23 mouse cellular contexts compared by ENCODE assay signal in the genomic region with DNA sequence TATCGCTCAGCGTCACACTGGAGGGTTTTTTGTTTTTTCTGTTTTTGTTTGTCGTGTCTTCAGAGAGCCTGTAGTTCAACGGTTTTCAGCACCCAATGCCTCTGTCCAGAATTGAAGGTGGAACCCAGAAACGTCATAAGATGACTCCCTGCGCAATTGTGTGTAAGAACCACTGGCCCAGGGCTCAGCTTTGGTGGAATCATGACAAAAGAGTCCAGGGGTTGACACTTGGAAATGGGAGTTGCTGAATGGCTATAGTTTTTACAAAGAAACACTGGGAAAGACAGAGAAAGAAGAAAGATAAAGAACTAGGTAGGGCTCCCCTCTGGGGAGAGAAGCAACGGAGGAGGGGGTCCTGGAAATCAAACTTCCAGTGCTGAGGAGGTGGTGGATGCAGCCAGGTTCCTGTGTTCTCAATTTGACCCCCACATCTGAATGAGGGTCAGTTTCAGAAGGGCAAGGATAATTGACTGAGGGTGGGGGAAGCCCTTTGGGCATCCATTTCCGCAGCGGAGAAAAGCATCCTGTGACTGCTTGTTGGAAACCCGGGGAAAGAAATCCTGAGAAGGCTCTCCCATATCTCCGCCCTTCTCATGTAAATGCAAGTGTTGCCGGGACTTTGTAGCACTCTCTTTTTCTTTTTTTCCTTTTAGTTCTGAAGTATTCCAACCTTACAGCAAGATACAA. TPM values are rescaled to one million over a fixed set of nuclear protein-coding genes. Genes with fewer than 3 reads are reported as not detected.
"Had no signal": no experiment of that assay in that cellular context is flagged by ENCODE, and none has a peak within 500 bp of the region (broad histone marks: within the 10 kb centered on the region; RNA-seq: fewer than 3 reads in every experiment).

No protein-coding gene starts in this region.

- H3K36me3 ChIP-seq: limb, embryonic 12.5 days; limb, embryonic 15.5 days; midbrain, embryonic 12.5 days; midbrain, embryonic 15.5 days; neural tube, embryonic 13.5 days had no signal

- DNase-seq: kidney, postnatal 10 days; kidney, postnatal 36 days; layer of hippocampus, postnatal 36 days; left cerebral cortex, postnatal 4 days; liver, postnatal 0 days; lung, embryonic 14.5 days; thymus, adult 2 months; thymus, postnatal 14 days; thymus, postnatal 4 days had no signal

- H3K4me2 ChIP-seq: limb, embryonic 12.5 days; limb, embryonic 15.5 days; liver, embryonic 11.5 days; lung, embryonic 14.5 days; midbrain, embryonic 12.5 days; midbrain, embryonic 15.5 days; neural tube, embryonic 13.5 days had no signal

- H3K9ac ChIP-seq: limb, embryonic 12.5 days; limb, embryonic 15.5 days; liver, embryonic 14.5 days; liver, postnatal 0 days; lung, embryonic 14.5 days; midbrain, embryonic 12.5 days; midbrain, embryonic 15.5 days; neural tube, embryonic 13.5 days had no signal

- H3K9me3 ChIP-seq: limb, embryonic 12.5 days; midbrain, embryonic 12.5 days; midbrain, embryonic 15.5 days had no signal

- ATAC-seq: liver, postnatal 0 days; lung, postnatal 0 days; midbrain, embryonic 15.5 days had no signal

- H3K27ac ChIP-seq: left cerebral cortex, adult 2 months; limb, embryonic 12.5 days; limb, embryonic 15.5 days; liver, embryonic 14.5 days; macrophage; midbrain, embryonic 12.5 days; midbrain, embryonic 15.5 days; neural tube, embryonic 13.5 days; stomach, postnatal 0 days had no signal

- H3K4me3 ChIP-seq: left cerebral cortex, adult 2 months; limb, embryonic 12.5 days; limb, embryonic 15.5 days; midbrain, embryonic 12.5 days; midbrain, embryonic 15.5 days; neural tube, embryonic 13.5 days had no signal

RNA-seq across cellular contexts. Expression of gene Lep, which starts 34.1 kb away (rescaled TPM):
- polyA plus RNA-seq: kidney, embryonic 14.5 days; limb, embryonic 12.5 days; limb, embryonic 15.5 days; liver, embryonic 11.5 days; liver, embryonic 14.5 days; liver, postnatal 0 days; lung, embryonic 14.5 days; lung, postnatal 0 days; macrophage; midbrain, embryonic 12.5 days; midbrain, embryonic 15.5 days; neural tube, embryonic 13.5 days; small intestine, adult 2 months; stomach, embryonic 14.5 days; stomach, postnatal 0 days had no signal
